Mouse (Mus musculus): Measurements from ENCODE around the gene Dhrs7c.
A peak's percentile ranks its signal among the peaks of the same experiment; 100 is the strongest.

The Dhrs7c gene

GRCm38 (mm10) chr11:67845193-67845592, 47.2 kb downstream of the Dhrs7c start:
- DNase-seq (ENCODE audit: low spot score): no peak

- DNase-seq (ENCODE audit: low spot score): no peak
Measured at GRCm38 (mm10) chr11:67851770-67852169, 53.8 kb downstream of the Dhrs7c start.

GRCm38 (mm10) chr11:67853996-67854395, 56.0 kb downstream of the Dhrs7c start:
- DNase-seq (ENCODE audit: low spot score): peak; percentile 9

GRCm38 (mm10) chr11:67855035-67855434, 57.0 kb downstream of the Dhrs7c start:
- peak; percentile 44 for DNase-seq (ENCODE audit: low spot score)

DNA sequence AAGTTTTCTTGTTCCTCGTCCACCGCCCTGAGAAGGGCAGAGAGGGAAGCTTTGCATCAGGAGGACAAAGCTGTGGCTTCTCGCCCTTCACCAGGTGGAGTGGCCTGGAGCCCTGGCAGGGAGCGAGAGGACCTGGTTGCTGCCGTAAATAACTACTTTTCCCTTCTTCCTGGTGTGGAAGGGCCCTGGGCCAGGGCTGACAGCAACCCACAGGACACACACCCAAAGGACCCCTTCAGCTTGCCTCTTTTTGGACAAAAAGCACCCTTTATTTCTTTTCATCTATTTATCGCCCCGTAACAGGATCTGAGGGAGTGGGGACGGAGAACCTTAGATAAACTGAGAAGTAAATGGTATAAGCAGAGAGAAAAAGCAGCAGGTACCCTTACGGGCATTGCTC, 60.5 kb downstream of the Dhrs7c start:
- no peak for DNase-seq (ENCODE audit: low spot score)

- no peak for DNase-seq (ENCODE audit: low spot score)
Measured at GRCm38 (mm10) chr11:67860743-67861398, 62.9 kb downstream of the Dhrs7c start.

DNA sequence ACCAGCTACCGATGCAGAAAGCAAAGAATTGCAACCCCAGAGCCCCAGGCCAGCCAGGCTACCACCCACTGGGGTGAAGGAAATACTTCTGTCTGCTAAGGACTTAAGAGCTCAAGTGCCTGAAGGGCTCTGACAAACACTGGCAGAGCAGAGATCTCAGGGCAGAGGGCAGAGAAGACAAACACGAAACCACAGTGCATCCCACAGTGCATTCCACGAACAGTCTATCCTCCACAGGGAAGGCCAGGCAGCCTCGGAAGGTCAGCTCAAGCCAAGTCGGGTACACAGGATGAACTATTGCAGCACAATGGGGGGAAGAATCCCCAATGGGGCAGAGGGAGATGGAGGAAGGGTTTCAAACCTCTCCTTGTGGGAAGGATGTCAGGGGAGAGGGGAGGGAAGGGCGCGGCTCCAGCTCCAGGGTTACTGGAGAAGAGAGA, 63.4 kb downstream of the Dhrs7c start:
- peak; percentile 49 for DNase-seq (ENCODE audit: low spot score)

GRCm38 (mm10) chr11:67865100-67865499, 67.1 kb downstream of the Dhrs7c start:
- DNase-seq (ENCODE audit: low spot score): peak; percentile 45
